Mouse (Mus musculus) olfactory bulb, adult 2 months (tissue): ENCODE measurements around the gene Inpp5f.

ENCODE experiments used
- CTCF ChIP-seq: fragments of 200-500 bp; IDR thresholded peaks from 2 replicates; pipeline ENCODE4 v1.5.1; 2012; ENCODE audit warnings: low read depth, mild to moderate bottlenecking, low read length, moderate library complexity; ENCODE audit not compliant: insufficient read depth
- POLR2A ChIP-seq: fragments of 200-500 bp; IDR thresholded peaks from 2 replicates; pipeline ENCODE4 v1.6.1; 2012; ENCODE audit warnings: mild to moderate bottlenecking, low read depth, low read length, moderate library complexity; ENCODE audit not compliant: insufficient read depth

DNA sequence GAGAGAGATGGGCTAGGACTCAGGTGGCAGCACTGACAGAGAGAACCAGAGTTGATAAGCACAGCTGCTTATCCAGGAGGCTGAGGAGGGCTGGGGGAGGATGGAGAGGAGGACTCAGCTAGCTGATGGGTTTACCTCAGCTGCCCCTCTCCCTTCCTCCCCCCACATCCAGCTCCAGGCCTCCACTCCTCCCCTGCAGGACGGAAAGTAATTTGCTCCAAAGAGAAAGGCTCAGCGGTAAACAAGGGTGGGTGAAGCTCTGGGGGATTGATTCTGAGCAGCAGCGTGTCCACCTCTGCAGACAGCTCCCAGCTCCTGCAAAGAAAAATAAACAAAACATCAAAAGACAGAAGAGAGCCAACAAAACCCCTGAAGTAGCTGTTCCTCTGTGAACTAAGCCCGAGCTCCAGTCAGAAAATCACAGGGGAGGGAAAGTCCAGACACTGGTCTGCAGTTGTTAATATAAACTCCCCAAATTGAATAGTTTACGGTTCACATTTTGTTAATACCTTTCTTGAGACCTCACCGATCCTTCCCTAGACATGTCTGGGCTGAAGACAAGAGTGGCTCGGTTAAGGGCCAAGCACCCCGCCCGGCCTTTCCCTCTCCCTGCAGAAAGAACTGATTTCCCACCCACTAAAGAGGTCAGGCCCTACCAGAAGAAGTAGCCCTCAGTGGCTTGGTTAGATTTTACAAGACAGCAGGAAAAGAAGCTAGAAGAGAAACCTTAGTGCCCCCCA lies 19.6 kb upstream of the Inpp5f start:
- TF ChIP-seq CTCF (no peak), POLR2A (no peak)
